Mouse (Mus musculus): ENCODE results near the gene Mrpl12.

DNA sequence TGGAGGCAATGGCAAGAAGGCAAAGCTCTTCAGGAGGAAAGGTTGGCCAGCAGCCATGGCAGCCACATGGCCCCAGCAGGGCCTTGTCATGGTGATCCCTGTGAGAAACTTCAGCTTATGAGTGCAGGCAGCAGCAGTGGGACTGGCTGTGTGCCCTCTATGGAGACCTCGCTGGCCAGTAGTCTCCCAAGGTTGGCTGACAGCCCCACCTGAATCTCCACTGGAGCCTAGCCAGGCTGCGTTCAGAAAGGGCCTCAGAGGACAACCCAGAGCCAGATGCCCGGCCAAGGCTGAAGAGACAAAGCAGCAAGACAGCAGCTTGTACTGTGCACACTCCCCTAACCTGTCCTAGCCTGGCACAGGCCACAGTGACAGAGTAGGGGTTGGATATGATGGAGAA is 54.1 kb downstream of the Mrpl12 start:
- TF ChIP-seq CTCF (conservative IDR thresholded peaks at IDR 0.05; ENCODE audit: insufficient read depth, insufficient read length, low read depth, low read length) (no peak), POLR2A (IDR thresholded peaks at IDR 0.05; ENCODE audit: low read depth, low read length) (no peak)

All from kidney, adult 2 months (tissue).